Mouse (Mus musculus): ENCODE measurements at regions not wholly inside any gene's neighbourhood (a gene's known extent, or its start where the extent isn't known, plus 50 kb on each side); places are given as distances from the start of the nearest gene placed in this dataset.

GRCm38 (mm10) chr17:85799081-85799864, 111.2 kb upstream of the Six2 start:
- Histone ChIP-seq H3K27ac (ENCODE audit: insufficient read depth, low read depth, low read length) (no peak overlapping the region), H3K4me1 (ENCODE audit: control insufficient read depth, insufficient read depth, low read length) (no peaks in the 10 kb centered on the region), H3K27me3 (replicated peaks; ENCODE audit: control insufficient read depth, insufficient read depth, low read length) (peaks cover 3% of the 10 kb centered on the region), H3K4me3 (ENCODE audit: insufficient read depth, low read depth, low read length) (peak overlapping the region; percentile 0; the same call in 1 of the 2 replicates), H3K36me3 (ENCODE audit: control insufficient read depth, insufficient read depth, low read length) (no peaks in the 10 kb centered on the region)
- WGBS = 3% methylated on average over 22 of the region's 22 CpGs
- TF ChIP-seq POLR2A (IDR thresholded peaks at IDR 0.05; ENCODE audit: low read depth, low read length) (no peak), CTCF (conservative IDR thresholded peaks at IDR 0.05; ENCODE audit: insufficient read depth, insufficient read length, low read depth, low read length) (no peak)
- DNase-seq = peak; percentile 8

GRCm38 (mm10) chr17:85797755-85798154, 109.7 kb upstream of the Six2 start:
- no peaks in the 10 kb centered on the region for H3K36me3 ChIP-seq (ENCODE audit: control insufficient read depth, insufficient read depth, low read length)
- WGBS = 60% methylated on average over 5 of the region's 5 CpGs
- H3K27ac ChIP-seq (ENCODE audit: insufficient read depth, low read depth, low read length) = no peak overlapping the region
- no peak overlapping the region for H3K4me3 ChIP-seq (ENCODE audit: insufficient read depth, low read depth, low read length)
- H3K27me3 ChIP-seq (replicated peaks; ENCODE audit: control insufficient read depth, insufficient read depth, low read length) = peaks cover 3% of the 10 kb centered on the region
- no peaks in the 10 kb centered on the region for H3K4me1 ChIP-seq (ENCODE audit: control insufficient read depth, insufficient read depth, low read length)
- DNase-seq = no peak
- TF ChIP-seq POLR2A (IDR thresholded peaks at IDR 0.05; ENCODE audit: low read depth, low read length) (no peak), CTCF (conservative IDR thresholded peaks at IDR 0.05; ENCODE audit: insufficient read depth, insufficient read length, low read depth, low read length) (no peak)

- Histone ChIP-seq H3K36me3 (ENCODE audit: control insufficient read depth, insufficient read depth, low read length) (no peaks in the 10 kb centered on the region), H3K27me3 (replicated peaks; ENCODE audit: control insufficient read depth, insufficient read depth, low read length) (peaks cover 3% of the 10 kb centered on the region), H3K27ac (ENCODE audit: insufficient read depth, low read depth, low read length) (no peak overlapping the region), H3K4me3 (ENCODE audit: insufficient read depth, low read depth, low read length) (no peak overlapping the region), H3K4me1 (ENCODE audit: control insufficient read depth, insufficient read depth, low read length) (no peaks in the 10 kb centered on the region)
- 57% methylated on average over 5 of the region's 5 CpGs for WGBS
- no peak for DNase-seq
- TF ChIP-seq CTCF (conservative IDR thresholded peaks at IDR 0.05; ENCODE audit: insufficient read depth, insufficient read length, low read depth, low read length) = no peak
- no peak for TF ChIP-seq POLR2A (IDR thresholded peaks at IDR 0.05; ENCODE audit: low read depth, low read length)
These were observed 107.7 kb upstream of the Six2 start for GRCm38 (mm10) chr17:85795820-85796219.

- Histone ChIP-seq H3K4me3 (ENCODE audit: insufficient read depth, low read depth, low read length) (no peak overlapping the region), H3K27ac (ENCODE audit: insufficient read depth, low read depth, low read length) (no peak overlapping the region), H3K36me3 (ENCODE audit: control insufficient read depth, insufficient read depth, low read length) (no peaks in the 10 kb centered on the region), H3K27me3 (replicated peaks; ENCODE audit: control insufficient read depth, insufficient read depth, low read length) (no peaks in the 10 kb centered on the region), H3K4me1 (ENCODE audit: control insufficient read depth, insufficient read depth, low read length) (no peaks in the 10 kb centered on the region)
- TF ChIP-seq CTCF (conservative IDR thresholded peaks at IDR 0.05; ENCODE audit: insufficient read depth, insufficient read length, low read depth, low read length) = no peak
- TF ChIP-seq POLR2A (IDR thresholded peaks at IDR 0.05; ENCODE audit: low read depth, low read length) = no peak
- 47% methylated on average over 13 of the region's 13 CpGs for WGBS
- DNase-seq = no peak
These were observed 97.7 kb upstream of the Six2 start for GRCm38 (mm10) chr17:85785625-85786294.

- Histone ChIP-seq H3K27ac (ENCODE audit: insufficient read depth, low read depth, low read length) (no peak overlapping the region), H3K4me3 (ENCODE audit: insufficient read depth, low read depth, low read length) (no peak overlapping the region), H3K27me3 (replicated peaks; ENCODE audit: control insufficient read depth, insufficient read depth, low read length) (no peaks in the 10 kb centered on the region), H3K4me1 (ENCODE audit: control insufficient read depth, insufficient read depth, low read length) (no peaks in the 10 kb centered on the region), H3K36me3 (ENCODE audit: control insufficient read depth, insufficient read depth, low read length) (no peaks in the 10 kb centered on the region)
- no peak for TF ChIP-seq CTCF (conservative IDR thresholded peaks at IDR 0.05; ENCODE audit: insufficient read depth, insufficient read length, low read depth, low read length)
- TF ChIP-seq POLR2A (IDR thresholded peaks at IDR 0.05; ENCODE audit: low read depth, low read length) = no peak
- DNase-seq = no peak
- 92% methylated on average over 10 of the region's 10 CpGs for WGBS
These were observed 92.4 kb upstream of the Six2 start for GRCm38 (mm10) chr17:85780477-85780876.

- WGBS = 77% methylated on average over 3 of the region's 3 CpGs
- H3K27me3 ChIP-seq (replicated peaks; ENCODE audit: control insufficient read depth, insufficient read depth, low read length) = no peaks in the 10 kb centered on the region
- no peaks in the 10 kb centered on the region for H3K4me1 ChIP-seq (ENCODE audit: control insufficient read depth, insufficient read depth, low read length)
- no peak overlapping the region for H3K4me3 ChIP-seq (ENCODE audit: insufficient read depth, low read depth, low read length)
- no peak for DNase-seq
- TF ChIP-seq POLR2A (IDR thresholded peaks at IDR 0.05; ENCODE audit: low read depth, low read length) = no peak
- TF ChIP-seq CTCF (conservative IDR thresholded peaks at IDR 0.05; ENCODE audit: insufficient read depth, insufficient read length, low read depth, low read length) = no peak
- H3K27ac ChIP-seq (ENCODE audit: insufficient read depth, low read depth, low read length) = no peak overlapping the region
- H3K36me3 ChIP-seq (ENCODE audit: control insufficient read depth, insufficient read depth, low read length) = no peaks in the 10 kb centered on the region
These were observed 88.8 kb upstream of the Six2 start for GRCm38 (mm10) chr17:85776876-85777275.

- no peaks in the 10 kb centered on the region for H3K36me3 ChIP-seq (ENCODE audit: control insufficient read depth, insufficient read depth, low read length)
- TF ChIP-seq POLR2A (IDR thresholded peaks at IDR 0.05; ENCODE audit: low read depth, low read length) (no peak), CTCF (conservative IDR thresholded peaks at IDR 0.05; ENCODE audit: insufficient read depth, insufficient read length, low read depth, low read length) (no peak)
- WGBS = 94% methylated on average over 10 of the region's 10 CpGs
- no peak for DNase-seq
- H3K27me3 ChIP-seq (replicated peaks; ENCODE audit: control insufficient read depth, insufficient read depth, low read length) = no peaks in the 10 kb centered on the region
- no peaks in the 10 kb centered on the region for H3K4me1 ChIP-seq (ENCODE audit: control insufficient read depth, insufficient read depth, low read length)
- no peak overlapping the region for H3K4me3 ChIP-seq (ENCODE audit: insufficient read depth, low read depth, low read length)
- H3K27ac ChIP-seq (ENCODE audit: insufficient read depth, low read depth, low read length) = no peak overlapping the region
These were observed 80.3 kb upstream of the Six2 start for GRCm38 (mm10) chr17:85768341-85768740.
